13 mouse cellular contexts compared by ENCODE assay signal in the genomic region with DNA sequence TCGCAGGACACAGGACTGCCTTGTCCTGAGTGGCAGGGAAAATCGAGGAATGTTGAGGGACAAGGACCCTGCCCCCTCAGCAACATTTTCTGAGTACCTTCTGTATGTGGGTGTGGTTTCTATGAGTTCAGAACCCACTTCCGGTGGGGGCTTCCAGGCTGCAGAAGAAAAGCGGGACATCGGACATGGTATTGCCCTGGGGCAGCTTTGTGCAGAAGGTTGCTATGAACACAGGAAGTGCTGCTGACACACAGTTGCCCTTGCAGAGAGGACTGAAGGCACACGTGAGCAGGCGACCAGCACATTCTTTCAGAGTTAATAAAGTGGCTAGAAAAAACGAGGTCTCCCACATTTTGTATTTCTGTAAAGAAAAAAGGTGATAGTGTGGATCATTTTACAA. TPM values are rescaled to one million over a fixed set of nuclear protein-coding genes. Genes with fewer than 3 reads are reported as not detected.
A peak's percentile ranks its signal among the peaks of the same experiment; 100 is the strongest.
DNase-seq lines count a peak whose midpoint lies in the region; ATAC-seq and TF ChIP-seq lines count a peak whose summit lies in the region.
"Had no signal": no experiment of that assay in that cellular context is flagged by ENCODE, and none has a peak within 500 bp of the region (broad histone marks: within the 10 kb centered on the region; RNA-seq: fewer than 3 reads in every experiment).

No protein-coding gene starts in this region.

- H3K9me3 ChIP-seq in kidney, postnatal 0 days (replicated peaks; ENCODE audit: low read length): no peaks in the 10 kb centered on the region
- H3K9me3 ChIP-seq in midbrain, embryonic 11.5 days (ENCODE audit: control insufficient read depth, low read length): no peaks in the 10 kb centered on the region
- H3K9me3 ChIP-seq: forebrain, embryonic 15.5 days; intestine, embryonic 15.5 days; stomach, embryonic 15.5 days had no signal

- H3K4me1 ChIP-seq in kidney, postnatal 0 days (replicated peaks; ENCODE audit: insufficient read depth, low read length): no peaks in the 10 kb centered on the region
- no peaks in the 10 kb centered on the region; the same call in 1 of the 2 replicates for H3K4me1 ChIP-seq in kidney, adult 2 months (ENCODE audit: control insufficient read depth, insufficient read depth, low read length)
- no peaks in the 10 kb centered on the region for H3K4me1 ChIP-seq in midbrain, embryonic 11.5 days (ENCODE audit: control insufficient read depth, insufficient read depth, low read length)
- H3K4me1 ChIP-seq: forebrain, embryonic 15.5 days; intestine, embryonic 15.5 days had no signal

- no peak overlapping the region for H3K9ac ChIP-seq in kidney, postnatal 0 days (ENCODE audit: low read depth, low read length)
- H3K9ac ChIP-seq in midbrain, embryonic 11.5 days (ENCODE audit: low read length): no peak overlapping the region
- H3K9ac ChIP-seq: forebrain, embryonic 15.5 days; intestine, embryonic 15.5 days; stomach, embryonic 15.5 days had no signal

- H3K4me3 ChIP-seq in kidney, postnatal 0 days (replicated peaks; ENCODE audit: low read depth, low read length): no peak overlapping the region
- H3K4me3 ChIP-seq in kidney, adult 2 months (ENCODE audit: insufficient read depth, low read depth, low read length): no peak overlapping the region
- no peak overlapping the region for H3K4me3 ChIP-seq in midbrain, embryonic 11.5 days (ENCODE audit: low read depth, low read length)
- H3K4me3 ChIP-seq: forebrain, embryonic 15.5 days; intestine, embryonic 15.5 days; stomach, embryonic 15.5 days had no signal

- H3K27me3 ChIP-seq in kidney, postnatal 0 days (ENCODE audit: insufficient read depth, low read length): no peaks in the 10 kb centered on the region
- no peaks in the 10 kb centered on the region for H3K27me3 ChIP-seq in kidney, adult 2 months (replicated peaks; ENCODE audit: control insufficient read depth, insufficient read depth, low read length)
- H3K27me3 ChIP-seq in midbrain, embryonic 11.5 days (ENCODE audit: control insufficient read depth, insufficient read depth, low read length): no peaks in the 10 kb centered on the region
- H3K27me3 ChIP-seq: intestine, embryonic 15.5 days; stomach, embryonic 15.5 days had no signal

- no peak for TF ChIP-seq POLR2A in kidney, adult 2 months (IDR thresholded peaks at IDR 0.05; ENCODE audit: low read depth, low read length)

- intact Hi-C loops in left cerebral cortex, postnatal 10 days (cut with DNase I): loop anchor here (5.0 to 10.0 kb wide), 2 partner anchors 155 to 473 kb away; no protein-coding TSS in a partner anchor

- WGBS in kidney, postnatal 0 days: 26% methylated on average over 8 of the region's 8 CpGs
- 23% methylated on average over 8 of the region's 8 CpGs for WGBS in kidney, adult 2 months
- 72% methylated on average over 8 of the region's 8 CpGs for WGBS in midbrain, embryonic 11.5 days

- 0 out of 2 replicates have a peak overlapping the region, but pooled peaks have one; percentile 5 for H3K4me2 ChIP-seq in kidney, postnatal 0 days (ENCODE audit: low read length)
- H3K4me2 ChIP-seq in midbrain, embryonic 11.5 days: no peak overlapping the region
- H3K4me2 ChIP-seq: forebrain, embryonic 15.5 days; intestine, embryonic 15.5 days; stomach, embryonic 15.5 days had no signal

- no peak overlapping the region for H3K27ac ChIP-seq in kidney, postnatal 0 days
- no peak overlapping the region for H3K27ac ChIP-seq in kidney, adult 2 months (ENCODE audit: insufficient read depth, low read depth, low read length)
- H3K27ac ChIP-seq in midbrain, embryonic 11.5 days (ENCODE audit: low read depth, low read length): no peak overlapping the region
- H3K27ac ChIP-seq: forebrain, embryonic 15.5 days; intestine, embryonic 15.5 days; stomach, embryonic 15.5 days had no signal

- peak; percentile 38 for DNase-seq in kidney, postnatal 0 days (ENCODE audit: low spot score)
- DNase-seq in kidney, adult 2 months: no peak
- peak; percentile 22 for DNase-seq in NIH3T3 (ENCODE audit: low read depth)
- peak; percentile 24 for DNase-seq in lung, postnatal 10 days
- DNase-seq in thymus, postnatal 0 days (ENCODE audit: low spot score): peak; percentile 77
- no peak for DNase-seq in midbrain, embryonic 11.5 days (ENCODE audit: low spot score, missing footprints)
- no peak for DNase-seq in layer of hippocampus, adult 18-20 months (ENCODE audit: low spot score in 2 of 2)
- no peak for DNase-seq in left cerebral cortex, postnatal 10 days (ENCODE audit: extremely low spot score in 1 of 2, low spot score in 2 of 2)
- DNase-seq: cerebellum, postnatal 36 days had no signal

- no peaks in the 10 kb centered on the region for H3K36me3 ChIP-seq in kidney, postnatal 0 days (ENCODE audit: insufficient read depth, low read length)
- H3K36me3 ChIP-seq in kidney, adult 2 months (ENCODE audit: control insufficient read depth, insufficient read depth, low read length): no peaks in the 10 kb centered on the region
- no peaks in the 10 kb centered on the region for H3K36me3 ChIP-seq in midbrain, embryonic 11.5 days (ENCODE audit: control insufficient read depth, insufficient read depth, low read length)
- H3K36me3 ChIP-seq: forebrain, embryonic 15.5 days; intestine, embryonic 15.5 days; stomach, embryonic 15.5 days had no signal

- no peak for TF ChIP-seq CTCF in kidney, postnatal 0 days (IDR thresholded peaks at IDR 0.05; ENCODE audit: low read depth)
- TF ChIP-seq CTCF in kidney, adult 2 months (conservative IDR thresholded peaks at IDR 0.05; ENCODE audit: insufficient read depth, insufficient read length, low read depth, low read length): no peak

- ATAC-seq in kidney, postnatal 0 days (replicated peaks; ENCODE audit: low FRiP score, low read depth): peak; percentile 30; the same call in 1 of the 2 replicates
- no peak for ATAC-seq in midbrain, embryonic 11.5 days (ENCODE audit: low FRiP score)
- ATAC-seq: forebrain, embryonic 15.5 days; intestine, embryonic 15.5 days had no signal

RNA-seq across cellular contexts. Expression of a gene that starts 42.6 kb away (rescaled TPM):
- not detected in 2 replicates for polyA plus RNA-seq in kidney, postnatal 0 days (2015; fragmentation: Nextera tagmentation; extraction: Ambion mirVana)
- 0.11 TPM in 1 of 2 replicates, not detected in the other for polyA plus RNA-seq in kidney, adult 2 months (2012; rRNA removed)
- not detected in 2 replicates for polyA plus RNA-seq in thymus, postnatal 0 days (2015; fragmentation: Nextera tagmentation; extraction: Ambion mirVana)
- not detected in 2 replicates for polyA plus RNA-seq in midbrain, embryonic 11.5 days (2014; fragmentation: Nextera tagmentation; extraction: Ambion mirVana)
- total RNA-seq in layer of hippocampus, adult 18-20 months (2021): not detected
- total RNA-seq in left cerebral cortex, postnatal 10 days (2021): not detected
- polyA plus RNA-seq: forebrain, embryonic 15.5 days; intestine, embryonic 15.5 days; limb, embryonic 14.5 days; stomach, embryonic 15.5 days had no signal

Comparison
In these comparisons a context has a peak if more than half of its experiments do, and no peak if none do; other contexts are left out.
1. DNase-seq: peak in kidney, postnatal 0 days (single experiment), NIH3T3 (single experiment), lung, postnatal 10 days (single experiment) and thymus, postnatal 0 days (single experiment); none in kidney, adult 2 months (single experiment), midbrain, embryonic 11.5 days (single experiment), layer of hippocampus, adult 18-20 months (0 of 2) and left cerebral cortex, postnatal 10 days (0 of 2).